Mouse (Mus musculus) embryo, embryonic 9.5 days (tissue): ENCODE results near the gene Snrpc.
A peak's percentile ranks its signal among the peaks of the same experiment; 100 is the strongest.

Experiments used
- DNase-seq: peaks from one replicate; pipeline ENCODE4 v3.0.0-alpha.2; 2017; ENCODE audit errors: extremely low spot score

The Snrpc gene

GRCm38 (mm10) chr17:27819521-27819970 is 18.4 kb upstream of the Snrpc start:
- no peak for DNase-seq

- DNase-seq: peak; percentile 60
These were observed 17.9 kb upstream of the Snrpc start for GRCm38 (mm10) chr17:27819971-27820567.

DNA sequence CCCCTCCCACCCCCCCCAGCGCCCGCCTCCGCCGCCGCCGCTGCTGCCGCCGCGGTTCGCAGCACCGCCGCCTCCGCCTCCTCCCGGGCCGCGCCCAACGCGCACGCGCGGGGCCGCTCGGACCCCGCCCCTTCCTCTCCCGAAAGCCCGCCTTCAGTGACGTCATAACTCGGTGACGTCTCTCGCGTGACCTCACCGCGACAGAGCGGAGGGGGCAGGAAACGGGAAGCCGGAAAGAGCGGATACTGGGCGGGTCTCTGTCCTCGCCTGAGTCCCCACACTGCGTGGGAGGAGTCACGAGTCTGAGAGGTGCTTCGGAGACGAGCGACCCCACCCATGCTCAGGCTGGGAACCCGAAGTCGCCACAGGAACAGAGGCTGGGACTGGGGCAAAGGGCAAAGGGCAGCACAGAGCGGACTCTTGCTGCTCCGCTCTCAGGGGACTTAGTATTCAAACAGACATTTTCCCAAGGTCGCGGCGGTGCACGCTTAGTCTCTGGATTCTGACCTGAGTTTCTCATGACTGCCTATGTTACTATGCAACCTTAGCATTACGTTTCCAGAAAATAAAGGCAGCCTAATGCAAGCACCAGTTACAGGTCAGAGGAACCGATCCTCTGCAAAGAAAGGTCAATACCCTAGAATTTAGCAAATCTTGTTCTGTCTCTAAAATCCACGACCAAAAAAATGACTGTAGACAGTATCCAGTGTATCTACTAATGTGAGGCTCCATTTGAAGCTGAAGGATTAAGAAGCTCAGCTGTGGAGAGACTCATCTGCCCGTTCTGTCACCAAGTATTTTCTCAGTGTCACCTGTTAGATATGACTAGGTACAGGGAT is 17.2 kb upstream of the Snrpc start, which contains the start of gene D17Wsu92e:
D17Wsu92e (minus strand) TSS at position 81 of the 839 bp plus-strand sequence.
- peak; percentile 100 for DNase-seq

GRCm38 (mm10) chr17:27821407-27822338 is 16.3 kb upstream of the Snrpc start:
- no peak for DNase-seq

DNA sequence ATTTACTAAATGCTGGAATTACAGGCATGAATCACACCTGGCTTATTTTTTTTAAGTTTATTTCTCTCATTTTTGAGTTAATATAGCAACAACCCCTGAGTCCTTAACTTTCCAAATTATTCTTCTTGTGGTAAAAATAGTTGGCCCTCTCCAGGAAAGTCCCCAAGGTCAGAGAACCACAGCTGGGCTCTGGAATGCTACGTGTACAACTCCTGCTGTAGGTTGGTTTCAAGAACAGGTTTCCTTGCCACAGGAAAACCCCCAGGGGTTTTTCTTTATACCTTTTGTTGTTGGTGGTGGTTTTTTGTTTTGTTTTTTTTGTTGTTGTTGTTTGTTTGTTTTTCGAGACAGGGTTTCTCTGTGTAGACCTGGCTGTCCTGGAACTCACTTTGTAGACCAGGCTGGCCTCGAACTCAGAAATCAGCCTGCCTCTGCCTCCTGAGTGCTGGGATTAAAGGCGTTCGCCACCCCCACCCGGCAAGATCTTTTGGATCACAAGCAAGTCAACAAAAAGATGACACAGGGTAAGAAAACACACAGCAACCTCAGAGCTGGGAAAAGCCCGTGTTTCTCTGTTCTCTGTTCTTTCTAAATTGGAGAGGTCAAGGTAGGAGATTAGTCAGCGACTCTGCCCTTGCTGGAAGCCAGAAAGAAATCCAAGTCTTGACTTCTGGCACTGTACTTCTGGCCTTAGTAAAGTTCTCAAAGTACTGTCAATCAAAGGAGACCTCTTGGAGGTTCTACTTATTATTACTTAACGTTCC is 14.6 kb upstream of the Snrpc start:
- DNase-seq: no peak

- DNase-seq: no peak
These were observed 13.0 kb upstream of the Snrpc start for GRCm38 (mm10) chr17:27824941-27825340.

- DNase-seq: no peak
These were observed 12.4 kb upstream of the Snrpc start for GRCm38 (mm10) chr17:27825539-27825938.

GRCm38 (mm10) chr17:27825984-27826905 is 11.7 kb upstream of the Snrpc start:
- DNase-seq: peak; percentile 83

- peak; percentile 66 for DNase-seq
These were observed 11.0 kb upstream of the Snrpc start for GRCm38 (mm10) chr17:27826908-27827383.

DNA sequence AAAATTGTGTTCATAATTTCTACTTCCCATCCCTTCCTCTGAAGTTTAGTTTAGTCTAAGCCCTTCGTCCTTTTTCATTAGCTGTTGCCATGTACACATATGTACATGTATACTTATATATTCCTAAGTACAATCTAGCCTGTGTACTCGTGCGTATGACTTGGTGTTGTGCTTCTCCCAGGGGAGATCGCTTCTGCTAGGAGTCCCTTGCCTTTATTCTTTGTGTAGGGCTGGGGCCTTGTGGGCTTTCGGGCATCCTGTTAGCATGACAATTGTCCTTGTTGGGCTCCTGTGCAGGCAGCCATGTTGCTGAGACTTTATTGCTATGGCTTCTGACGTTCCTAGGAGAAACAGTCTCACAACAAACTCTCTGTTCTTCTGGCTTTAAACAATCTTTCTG is 10.4 kb upstream of the Snrpc start:
- peak; percentile 7 for DNase-seq

GRCm38 (mm10) chr17:27830411-27830810 is 7.5 kb upstream of the Snrpc start:
- DNase-seq: no peak

DNA sequence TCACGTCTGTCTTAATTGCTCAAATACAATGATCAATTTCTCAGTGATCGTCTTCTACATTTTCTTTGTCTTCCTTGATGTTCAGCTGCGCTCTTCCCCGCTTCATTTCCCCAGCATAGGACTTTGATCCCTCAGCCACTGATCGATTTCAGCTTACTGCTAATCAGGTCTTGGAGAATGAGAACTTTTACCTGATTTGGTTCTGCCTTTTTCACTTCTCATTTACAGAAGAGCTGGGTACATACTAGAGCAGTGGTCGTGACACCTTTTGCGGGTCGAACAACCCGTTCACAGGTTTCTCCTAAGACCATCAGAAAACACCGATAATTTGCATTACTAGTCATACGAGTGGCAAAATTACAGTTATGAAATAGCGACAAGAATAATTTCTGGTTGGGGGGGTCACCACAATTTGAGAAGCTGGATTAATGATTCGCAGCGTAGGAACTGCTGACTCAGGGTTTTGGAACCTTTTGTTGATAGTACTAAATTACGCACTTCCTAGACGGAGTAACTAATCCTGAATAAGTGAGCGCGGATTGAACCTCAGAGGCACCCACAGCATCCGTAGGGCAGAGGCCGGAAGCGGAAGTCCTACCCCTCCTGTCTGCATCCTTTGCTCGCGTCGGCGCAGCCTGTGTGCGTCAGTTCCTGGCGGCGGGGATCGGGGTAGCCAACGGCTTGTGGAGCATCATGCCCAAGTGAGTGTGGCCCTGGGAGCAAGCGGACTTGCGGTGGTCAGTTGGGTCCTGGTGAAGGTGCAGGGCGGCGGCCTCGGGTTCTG is 1.7 kb downstream of the Snrpc start:
- peak; percentile 93 for DNase-seq

DNA sequence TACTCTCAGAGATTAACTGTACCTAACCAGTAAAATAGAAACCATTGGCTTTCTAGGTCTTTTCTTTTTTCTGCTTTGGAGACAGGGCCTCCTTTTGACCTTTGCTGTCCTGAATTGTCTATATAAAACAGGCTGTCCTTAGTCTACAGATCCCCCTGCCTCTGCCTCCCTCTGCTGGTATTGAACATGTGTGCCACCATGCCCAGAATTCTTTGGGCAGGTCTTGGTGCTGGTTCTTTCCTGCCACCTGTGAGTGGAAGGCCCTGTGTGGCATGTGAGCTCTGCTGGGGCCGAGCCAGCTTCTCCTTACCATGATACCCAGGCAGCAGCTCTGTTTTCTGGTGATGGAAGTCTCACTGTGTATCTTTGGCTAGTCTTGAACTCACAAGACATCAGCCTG is 10.4 kb downstream of the Snrpc start:
- DNase-seq: no peak

DNA sequence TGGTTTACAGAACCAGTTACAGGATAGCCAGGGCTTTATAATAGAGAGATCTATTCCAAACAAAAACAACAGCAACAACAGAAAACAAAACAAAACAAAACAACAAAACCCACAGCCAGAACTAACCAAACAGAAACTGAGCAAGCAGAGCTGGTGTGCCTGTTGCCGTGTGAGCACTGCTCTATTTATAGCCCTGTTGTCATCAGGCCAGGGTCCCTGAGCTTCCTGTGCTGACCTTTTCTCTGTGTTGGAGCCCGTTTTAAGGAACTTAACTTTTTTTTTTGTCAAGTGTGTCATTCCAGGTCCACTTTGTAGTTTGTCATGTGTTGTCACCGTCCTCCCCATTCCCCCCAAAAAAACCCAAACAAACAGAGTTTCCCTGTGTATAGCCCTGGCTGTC is 13.1 kb downstream of the Snrpc start:
- no peak for DNase-seq

- DNase-seq: peak; percentile 89
These were observed 18.4 kb downstream of the Snrpc start, which contains the start of gene Uhrf1bp1 for GRCm38 (mm10) chr17:27856265-27856797. Gene Uhrf1bp1 (plus strand): TSS chr17:27856441.

GRCm38 (mm10) chr17:27856798-27857648 is 19.1 kb downstream of the Snrpc start:
- peak; percentile 70 for DNase-seq

- DNase-seq: no peak
These were observed 19.9 kb downstream of the Snrpc start for GRCm38 (mm10) chr17:27857649-27858475.
